Mouse (Mus musculus): ENCODE measurements around the gene Cep104. TPM values are rescaled to one million over a fixed set of nuclear protein-coding genes. Genes with fewer than 3 reads are reported as not detected.

Cep104 gene
- polyA plus RNA-seq, 1 experiment from 2014 or later, result 13.9 TPM

- Histone ChIP-seq H3K27ac (ENCODE audit: low read length) (no peak overlapping the region), H3K9ac (ENCODE audit: low read length) (no peak overlapping the region), H3K4me2 (ENCODE audit: low read depth, low read length) (no peak overlapping the region), H3K36me3 (ENCODE audit: control insufficient read depth, insufficient read depth, low read length) (no peaks in the 10 kb centered on the region), H3K9me3 (replicated peaks; ENCODE audit: control insufficient read depth, low read length) (no peaks in the 10 kb centered on the region), H3K4me1 (ENCODE audit: control insufficient read depth, insufficient read depth, low read length) (no peaks in the 10 kb centered on the region), H3K27me3 (ENCODE audit: control insufficient read depth, insufficient read depth, low read length) (no peaks in the 10 kb centered on the region), H3K4me3 (replicated peaks; ENCODE audit: low read length) (no peak overlapping the region)
- ATAC-seq (ENCODE audit: insufficient read depth, low FRiP score), result no peak
- WGBS, result 48% methylated on average over 5 of the region's 5 CpGs
These were observed 23.3 kb upstream of the Cep104 start for GRCm38 (mm10) chr4:153951692-153952091.

GRCm38 (mm10) chr4:153955651-153956050 lies 19.3 kb upstream of the Cep104 start:
- ATAC-seq (ENCODE audit: insufficient read depth, low FRiP score), result no peak
- Histone ChIP-seq H3K4me2 (ENCODE audit: low read depth, low read length) (no peak overlapping the region), H3K36me3 (ENCODE audit: control insufficient read depth, insufficient read depth, low read length) (no peaks in the 10 kb centered on the region), H3K27ac (ENCODE audit: low read length) (no peak overlapping the region), H3K27me3 (ENCODE audit: control insufficient read depth, insufficient read depth, low read length) (no peaks in the 10 kb centered on the region), H3K9ac (ENCODE audit: low read length) (no peak overlapping the region), H3K9me3 (replicated peaks; ENCODE audit: control insufficient read depth, low read length) (no peaks in the 10 kb centered on the region), H3K4me3 (replicated peaks; ENCODE audit: low read length) (no peak overlapping the region), H3K4me1 (ENCODE audit: control insufficient read depth, insufficient read depth, low read length) (peaks cover 10% of the 10 kb centered on the region)
- WGBS, result 66% methylated on average over 8 of the region's 8 CpGs

GRCm38 (mm10) chr4:153956569-153957405 lies 18.2 kb upstream of the Cep104 start, which contains the start of gene A430005L14Rik:
TSS of gene A430005L14Rik (plus strand) at chr4:153957237.
- peak within 1 kb of the TSS; percentile 68 for H3K4me2 ChIP-seq (ENCODE audit: low read depth, low read length)
- H3K9ac ChIP-seq (ENCODE audit: low read length), result peak within 1 kb of the TSS; percentile 89
- WGBS, result 1% methylated on average over 61 of the region's 67 CpGs
- H3K36me3 ChIP-seq (ENCODE audit: control insufficient read depth, insufficient read depth, low read length), result peaks cover 7% of the 10 kb centered on the region; the same call in 1 of the 2 replicates
- H3K9me3 ChIP-seq (replicated peaks; ENCODE audit: control insufficient read depth, low read length), result no peaks in the 10 kb centered on the region
- peak; percentile 96 for ATAC-seq (ENCODE audit: insufficient read depth, low FRiP score)
- peaks cover 10% of the 10 kb centered on the region for H3K4me1 ChIP-seq (ENCODE audit: control insufficient read depth, insufficient read depth, low read length)
- no peaks in the 10 kb centered on the region for H3K27me3 ChIP-seq (ENCODE audit: control insufficient read depth, insufficient read depth, low read length)
- H3K27ac ChIP-seq (ENCODE audit: low read length), result peak within 1 kb of the TSS; percentile 90
- peak within 1 kb of the TSS; percentile 65 for H3K4me3 ChIP-seq (replicated peaks; ENCODE audit: low read length)

GRCm38 (mm10) chr4:153957444-153958250 lies 17.3 kb upstream of the Cep104 start:
- Histone ChIP-seq H3K9me3 (replicated peaks; ENCODE audit: control insufficient read depth, low read length) (no peaks in the 10 kb centered on the region), H3K4me2 (ENCODE audit: low read depth, low read length) (peak overlapping the region; percentile 68), H3K27ac (ENCODE audit: low read length) (peak overlapping the region; percentile 90), H3K9ac (ENCODE audit: low read length) (peak overlapping the region; percentile 89), H3K27me3 (ENCODE audit: control insufficient read depth, insufficient read depth, low read length) (no peaks in the 10 kb centered on the region), H3K4me3 (replicated peaks; ENCODE audit: low read length) (peak overlapping the region; percentile 65), H3K4me1 (ENCODE audit: control insufficient read depth, insufficient read depth, low read length) (peaks cover 10% of the 10 kb centered on the region), H3K36me3 (ENCODE audit: control insufficient read depth, insufficient read depth, low read length) (peaks cover 7% of the 10 kb centered on the region; the same call in 1 of the 2 replicates)
- ATAC-seq (ENCODE audit: insufficient read depth, low FRiP score), result no peak
- WGBS, result under 1% methylated on average over 37 of the region's 37 CpGs

- H3K9ac ChIP-seq (ENCODE audit: low read length), result no peak overlapping the region
- ATAC-seq (ENCODE audit: insufficient read depth, low FRiP score), result no peak
- H3K9me3 ChIP-seq (replicated peaks; ENCODE audit: control insufficient read depth, low read length), result no peaks in the 10 kb centered on the region
- 81% methylated on average over 7 of the region's 7 CpGs for WGBS
- H3K4me2 ChIP-seq (ENCODE audit: low read depth, low read length), result no peak overlapping the region
- no peak overlapping the region for H3K27ac ChIP-seq (ENCODE audit: low read length)
- peaks cover 13% of the 10 kb centered on the region; the same call in 1 of the 2 replicates for H3K36me3 ChIP-seq (ENCODE audit: control insufficient read depth, insufficient read depth, low read length)
- peaks cover 10% of the 10 kb centered on the region for H3K4me1 ChIP-seq (ENCODE audit: control insufficient read depth, insufficient read depth, low read length)
- no peaks in the 10 kb centered on the region for H3K27me3 ChIP-seq (ENCODE audit: control insufficient read depth, insufficient read depth, low read length)
- no peak overlapping the region for H3K4me3 ChIP-seq (replicated peaks; ENCODE audit: low read length)
These were observed 12.4 kb upstream of the Cep104 start for GRCm38 (mm10) chr4:153962631-153963030.

- WGBS, result 84% methylated on average over 5 of the region's 5 CpGs
- Histone ChIP-seq H3K4me1 (ENCODE audit: control insufficient read depth, insufficient read depth, low read length) (no peaks in the 10 kb centered on the region), H3K9ac (ENCODE audit: low read length) (no peak overlapping the region), H3K36me3 (ENCODE audit: control insufficient read depth, insufficient read depth, low read length) (peaks cover 6% of the 10 kb centered on the region; the same call in 1 of the 2 replicates), H3K4me3 (replicated peaks; ENCODE audit: low read length) (no peak overlapping the region), H3K27me3 (ENCODE audit: control insufficient read depth, insufficient read depth, low read length) (no peaks in the 10 kb centered on the region), H3K9me3 (replicated peaks; ENCODE audit: control insufficient read depth, low read length) (no peaks in the 10 kb centered on the region), H3K27ac (ENCODE audit: low read length) (no peak overlapping the region), H3K4me2 (ENCODE audit: low read depth, low read length) (no peak overlapping the region)
- no peak for ATAC-seq (ENCODE audit: insufficient read depth, low FRiP score)
These were observed 8.3 kb upstream of the Cep104 start for GRCm38 (mm10) chr4:153966651-153967050.

GRCm38 (mm10) chr4:153967556-153967955 lies 7.4 kb upstream of the Cep104 start:
- Histone ChIP-seq H3K4me1 (ENCODE audit: control insufficient read depth, insufficient read depth, low read length) (no peaks in the 10 kb centered on the region), H3K27ac (ENCODE audit: low read length) (no peak overlapping the region), H3K9me3 (replicated peaks; ENCODE audit: control insufficient read depth, low read length) (no peaks in the 10 kb centered on the region), H3K36me3 (ENCODE audit: control insufficient read depth, insufficient read depth, low read length) (peaks cover 6% of the 10 kb centered on the region; the same call in 1 of the 2 replicates), H3K4me2 (ENCODE audit: low read depth, low read length) (no peak overlapping the region), H3K4me3 (replicated peaks; ENCODE audit: low read length) (no peak overlapping the region), H3K9ac (ENCODE audit: low read length) (no peak overlapping the region), H3K27me3 (ENCODE audit: control insufficient read depth, insufficient read depth, low read length) (no peaks in the 10 kb centered on the region)
- WGBS, result 90% methylated on average over 2 of the region's 2 CpGs
- ATAC-seq (ENCODE audit: insufficient read depth, low FRiP score), result no peak

- Histone ChIP-seq H3K4me1 (ENCODE audit: control insufficient read depth, insufficient read depth, low read length) (no peaks in the 10 kb centered on the region), H3K9ac (ENCODE audit: low read length) (no peak overlapping the region), H3K36me3 (ENCODE audit: control insufficient read depth, insufficient read depth, low read length) (peaks cover 6% of the 10 kb centered on the region; the same call in 1 of the 2 replicates), H3K27me3 (ENCODE audit: control insufficient read depth, insufficient read depth, low read length) (no peaks in the 10 kb centered on the region), H3K27ac (ENCODE audit: low read length) (no peak overlapping the region), H3K9me3 (replicated peaks; ENCODE audit: control insufficient read depth, low read length) (no peaks in the 10 kb centered on the region), H3K4me3 (replicated peaks; ENCODE audit: low read length) (no peak overlapping the region), H3K4me2 (ENCODE audit: low read depth, low read length) (no peak overlapping the region)
- 90% methylated on average over 2 of the region's 2 CpGs for WGBS
- no peak for ATAC-seq (ENCODE audit: insufficient read depth, low FRiP score)
These were observed 6.9 kb upstream of the Cep104 start for GRCm38 (mm10) chr4:153968063-153968462.

GRCm38 (mm10) chr4:153975292-153975662 lies 283 bp downstream of the Cep104 start:
- Histone ChIP-seq H3K4me3 (replicated peaks; ENCODE audit: low read length) (peak overlapping the region; percentile 69), H3K4me2 (ENCODE audit: low read depth, low read length) (peak overlapping the region; percentile 72), H3K27ac (ENCODE audit: low read length) (peak overlapping the region; percentile 49; the same call in 1 of the 2 replicates), H3K27me3 (ENCODE audit: control insufficient read depth, insufficient read depth, low read length) (no peaks in the 10 kb centered on the region), H3K4me1 (ENCODE audit: control insufficient read depth, insufficient read depth, low read length) (peaks cover 8% of the 10 kb centered on the region), H3K9me3 (replicated peaks; ENCODE audit: control insufficient read depth, low read length) (no peaks in the 10 kb centered on the region), H3K9ac (ENCODE audit: low read length) (peak overlapping the region; percentile 81), H3K36me3 (ENCODE audit: control insufficient read depth, insufficient read depth, low read length) (0 out of 2 replicates have a peak, but pooled peaks cover 6% of the 10 kb centered on the region)
- WGBS, result under 1% methylated on average over 32 of the region's 33 CpGs
- peak; percentile 56 for ATAC-seq (ENCODE audit: insufficient read depth, low FRiP score)

Measured in stomach, embryonic 16.5 days (tissue).